In genomic region chr2:106412158-106412557, GRCm38 (mm10) we compare ENCODE assay signal across 24 mouse cellular contexts.
DNase-seq lines count a peak whose midpoint lies in the region; ATAC-seq lines count a peak whose summit lies in the region.
"Had no signal": no experiment of that assay in that cellular context is flagged by ENCODE, and none has a peak within 500 bp of the region (broad histone marks: within the 10 kb centered on the region; RNA-seq: fewer than 3 reads in every experiment).

No protein-coding gene starts in this region.

- no peak overlapping the region for H3K4me3 ChIP-seq in heart, embryonic 10.5 days
- no peak overlapping the region for H3K4me3 ChIP-seq in neural tube, embryonic 11.5 days (ENCODE audit: low read depth, low read length)
- H3K4me3 ChIP-seq in limb, embryonic 12.5 days (replicated peaks): no peak overlapping the region
- no peak overlapping the region for H3K4me3 ChIP-seq in neural tube, embryonic 15.5 days (replicated peaks)
- H3K4me3 ChIP-seq: embryonic facial prominence, embryonic 15.5 days; erythroblast, embryonic 14.5 days; forebrain, embryonic 10.5 days; heart, adult 2 months; heart, embryonic 12.5 days; hindbrain, embryonic 10.5 days had no signal

- peak; percentile 17 for DNase-seq in heart, embryonic 10.5 days (ENCODE audit: low spot score)
- DNase-seq in heart, adult 11 months: no peak
- DNase-seq in neural tube, embryonic 11.5 days (ENCODE audit: low spot score): peak; percentile 19
- no peak for DNase-seq in neural tube, embryonic 10.5 days (ENCODE audit: extremely low spot score, low spot score)
- no peak for DNase-seq in yolk sac, embryonic 10.5 days (ENCODE audit: low spot score)
- DNase-seq in layer of hippocampus, adult 18-20 months (ENCODE audit: low spot score in 2 of 2): no peak
- DNase-seq: adrenal gland, adult 8-10 months; adrenal gland, postnatal 36 days; cerebellum, adult 2 months; cerebellum, postnatal 10 days; gastrocnemius, postnatal 36 days; heart, adult 2 months had no signal

- no peaks in the 10 kb centered on the region for H3K9me3 ChIP-seq in heart, embryonic 10.5 days
- no peaks in the 10 kb centered on the region for H3K9me3 ChIP-seq in neural tube, embryonic 11.5 days (ENCODE audit: control insufficient read depth, low read length)
- no peaks in the 10 kb centered on the region for H3K9me3 ChIP-seq in limb, embryonic 12.5 days
- H3K9me3 ChIP-seq in neural tube, embryonic 15.5 days (replicated peaks): no peaks in the 10 kb centered on the region
- H3K9me3 ChIP-seq: embryonic facial prominence, embryonic 15.5 days; forebrain, embryonic 10.5 days; heart, embryonic 12.5 days; hindbrain, embryonic 10.5 days had no signal

- no peaks in the 10 kb centered on the region for H3K27me3 ChIP-seq in heart, embryonic 10.5 days (ENCODE audit: insufficient read depth, poor library complexity, severe bottlenecking)
- no peaks in the 10 kb centered on the region for H3K27me3 ChIP-seq in neural tube, embryonic 11.5 days (ENCODE audit: control insufficient read depth, insufficient read depth, low read length)
- H3K27me3 ChIP-seq in limb, embryonic 12.5 days: no peaks in the 10 kb centered on the region
- H3K27me3 ChIP-seq in neural tube, embryonic 15.5 days (replicated peaks): no peaks in the 10 kb centered on the region
- H3K27me3 ChIP-seq: CH12.LX; embryonic facial prominence, embryonic 15.5 days; heart, embryonic 12.5 days; Patski had no signal

- no peak overlapping the region for H3K27ac ChIP-seq in heart, embryonic 10.5 days
- H3K27ac ChIP-seq in neural tube, embryonic 11.5 days (ENCODE audit: low read depth, low read length): no peak overlapping the region
- H3K27ac ChIP-seq in limb, embryonic 12.5 days: no peak overlapping the region
- H3K27ac ChIP-seq in neural tube, embryonic 15.5 days (replicated peaks): no peak overlapping the region
- H3K27ac ChIP-seq: embryonic facial prominence, embryonic 15.5 days; forebrain, embryonic 10.5 days; heart, adult 2 months; hindbrain, embryonic 10.5 days; hindbrain, embryonic 14.5 days had no signal

- H3K4me1 ChIP-seq in heart, embryonic 10.5 days: no peaks in the 10 kb centered on the region
- H3K4me1 ChIP-seq in neural tube, embryonic 11.5 days (ENCODE audit: control insufficient read depth, insufficient read depth, low read length): no peaks in the 10 kb centered on the region
- H3K4me1 ChIP-seq in limb, embryonic 12.5 days (replicated peaks): 0 out of 2 replicates have a peak, but pooled peaks cover 4% of the 10 kb centered on the region
- no peaks in the 10 kb centered on the region for H3K4me1 ChIP-seq in neural tube, embryonic 15.5 days
- H3K4me1 ChIP-seq: embryonic facial prominence, embryonic 15.5 days; hindbrain, embryonic 10.5 days had no signal

- peak; percentile 35; the same call in 1 of the 2 replicates for ATAC-seq in neural tube, embryonic 11.5 days (ENCODE audit: insufficient read depth, low FRiP score, low TSS enrichment)
- ATAC-seq in limb, embryonic 12.5 days (ENCODE audit: insufficient number of reproducible peaks, insufficient read depth, low FRiP score, low TSS enrichment, low read depth): 0 out of 2 replicates have a peak, but pooled peaks have one; percentile 31
- peak; percentile 35; the same call in 1 of the 2 replicates for ATAC-seq in neural tube, embryonic 15.5 days (ENCODE audit: low FRiP score)
- ATAC-seq: activated CD4-positive, CD25-positive, alpha-beta regulatory T cell, adult 4 months; forebrain, embryonic 14.5 days; Patski had no signal

- no peaks in the 10 kb centered on the region for H3K36me3 ChIP-seq in heart, embryonic 10.5 days
- H3K36me3 ChIP-seq in neural tube, embryonic 11.5 days (ENCODE audit: control insufficient read depth, insufficient read depth, low read length): no peaks in the 10 kb centered on the region
- no peaks in the 10 kb centered on the region for H3K36me3 ChIP-seq in limb, embryonic 12.5 days
- H3K36me3 ChIP-seq in neural tube, embryonic 15.5 days: no peaks in the 10 kb centered on the region
- H3K36me3 ChIP-seq: embryonic facial prominence, embryonic 15.5 days; forebrain, embryonic 10.5 days; heart, embryonic 12.5 days; hindbrain, embryonic 10.5 days had no signal

- WGBS in heart, embryonic 10.5 days: 76% methylated on average over 6 of the region's 6 CpGs
- WGBS in neural tube, embryonic 11.5 days: 43% methylated on average over 6 of the region's 6 CpGs
- 58% methylated on average over 6 of the region's 6 CpGs for WGBS in limb, embryonic 12.5 days
- WGBS in neural tube, embryonic 15.5 days: 53% methylated on average over 6 of the region's 6 CpGs

- H3K4me2 ChIP-seq in neural tube, embryonic 11.5 days (ENCODE audit: low read depth): no peak overlapping the region
- no peak overlapping the region for H3K4me2 ChIP-seq in limb, embryonic 12.5 days
- H3K4me2 ChIP-seq in neural tube, embryonic 15.5 days: no peak overlapping the region
- H3K4me2 ChIP-seq: embryonic facial prominence, embryonic 15.5 days; heart, embryonic 12.5 days; hindbrain, embryonic 14.5 days had no signal

- no peak overlapping the region for H3K9ac ChIP-seq in neural tube, embryonic 11.5 days (ENCODE audit: low read length)
- H3K9ac ChIP-seq in limb, embryonic 12.5 days (replicated peaks): no peak overlapping the region
- no peak overlapping the region for H3K9ac ChIP-seq in neural tube, embryonic 15.5 days (replicated peaks)
- H3K9ac ChIP-seq: embryonic facial prominence, embryonic 15.5 days; heart, embryonic 12.5 days; hindbrain, embryonic 14.5 days had no signal

Comparison
In these comparisons a context has a peak if more than half of its experiments do, and no peak if none do; other contexts are left out.
1. DNase-seq: peak in heart, embryonic 10.5 days (single experiment) and neural tube, embryonic 11.5 days (single experiment); none in heart, adult 11 months (single experiment), neural tube, embryonic 10.5 days (single experiment), yolk sac, embryonic 10.5 days (single experiment) and layer of hippocampus, adult 18-20 months (0 of 2).
2. Peak in every context shown above with its lines, with median percentiles within 50 percentile points of each other: ATAC-seq.